Mouse (Mus musculus) ovary, adult 10 weeks (tissue): ENCODE results near the gene Msx2. TPM values are rescaled to one million over a fixed set of nuclear protein-coding genes. Genes with fewer than 3 reads are reported as not detected.

ENCODE experiments used
- polyA plus RNA-seq: library from polyadenylated mRNA; stranded (reverse); fragments of 350-450 nt; fragmentation: Illumina TruSeq; extraction: RNeasy Lipid Tissue Mini Kit (QIAGEN cat#74804); gene quantifications from one replicate; pipeline ENCODE4 v1.2.3, GENCODE M21; 2014

The Msx2 gene
- 0.54 TPM for polyA plus RNA-seq

DNA sequence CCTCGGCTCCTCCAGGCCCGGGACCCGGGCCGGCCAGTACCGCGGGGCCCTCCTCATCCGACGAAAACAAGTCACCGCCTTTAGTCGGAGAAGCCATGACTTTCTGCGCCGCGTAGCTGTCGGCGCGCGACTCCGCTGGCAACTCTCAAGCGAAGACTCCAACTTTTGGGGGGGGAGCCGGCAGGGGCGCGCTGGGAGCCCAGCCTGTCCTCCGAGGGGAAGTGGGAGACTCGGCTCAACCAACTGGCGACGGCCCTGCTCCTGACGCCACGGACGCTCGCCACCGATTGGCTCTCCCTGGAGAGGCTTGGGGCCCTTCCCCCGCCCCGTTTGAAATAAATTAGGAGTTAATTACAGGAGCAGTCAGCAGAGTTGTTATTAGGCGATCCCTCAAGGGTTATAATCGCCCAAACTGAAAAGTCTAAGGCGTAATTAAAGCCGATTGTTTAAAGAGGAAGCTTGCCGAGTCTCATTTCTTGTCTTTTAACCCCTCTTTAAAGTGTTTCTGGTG lies at the start of gene Msx2:
Gene Msx2 (minus strand): TSS at position 461 of the 511 bp plus-strand sequence.

Other genes starting within 250 kb of the Msx2 start
- gene Ror2, start 186.9 kb downstream of the Msx2 start, polyA plus RNA-seq: 1.3 TPM
- 38.3 TPM for gene Sptlc1, start 95.7 kb downstream of the Msx2 start, polyA plus RNA-seq